Mouse (Mus musculus): ENCODE measurements around the gene Nod1.

The Nod1 gene

DNA sequence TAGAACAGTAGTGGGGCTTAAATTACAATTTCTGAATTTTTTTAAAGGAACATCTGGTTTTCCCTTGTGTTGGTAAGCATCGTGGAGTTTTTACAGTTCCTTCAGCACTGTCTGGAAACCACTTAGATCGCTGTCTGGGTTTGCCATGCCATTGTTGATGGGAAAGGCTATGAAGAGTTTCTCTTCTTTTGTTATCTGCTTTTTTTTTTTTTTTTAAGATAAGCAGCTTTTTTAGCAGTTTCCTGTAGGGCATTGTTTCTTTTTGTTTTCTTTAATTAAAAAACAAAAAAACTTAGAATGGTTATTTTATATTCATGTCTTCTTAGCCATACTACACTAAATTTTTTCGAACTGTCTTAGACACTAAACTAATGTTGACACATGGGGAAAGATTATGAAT is 94.8 kb downstream of the Nod1 start:
- no peak for DNase-seq

- no peak for DNase-seq
Observed at GRCm38 (mm10) chr6:54876782-54877181, 95.6 kb downstream of the Nod1 start.
